Mouse (Mus musculus): ENCODE measurements around the gene Ltb4r1. TPM values are rescaled to one million over a fixed set of nuclear protein-coding genes. Genes with fewer than 3 reads are reported as not detected.
"Not testable (repeated sequence)": the region's sequence is repeated elsewhere in the genome, so short reads cannot be mapped to it uniquely, and the experiment has no call there.

Ltb4r1 gene
- polyA plus RNA-seq, 1 experiment from 2014 or later = 16.4 TPM

DNA sequence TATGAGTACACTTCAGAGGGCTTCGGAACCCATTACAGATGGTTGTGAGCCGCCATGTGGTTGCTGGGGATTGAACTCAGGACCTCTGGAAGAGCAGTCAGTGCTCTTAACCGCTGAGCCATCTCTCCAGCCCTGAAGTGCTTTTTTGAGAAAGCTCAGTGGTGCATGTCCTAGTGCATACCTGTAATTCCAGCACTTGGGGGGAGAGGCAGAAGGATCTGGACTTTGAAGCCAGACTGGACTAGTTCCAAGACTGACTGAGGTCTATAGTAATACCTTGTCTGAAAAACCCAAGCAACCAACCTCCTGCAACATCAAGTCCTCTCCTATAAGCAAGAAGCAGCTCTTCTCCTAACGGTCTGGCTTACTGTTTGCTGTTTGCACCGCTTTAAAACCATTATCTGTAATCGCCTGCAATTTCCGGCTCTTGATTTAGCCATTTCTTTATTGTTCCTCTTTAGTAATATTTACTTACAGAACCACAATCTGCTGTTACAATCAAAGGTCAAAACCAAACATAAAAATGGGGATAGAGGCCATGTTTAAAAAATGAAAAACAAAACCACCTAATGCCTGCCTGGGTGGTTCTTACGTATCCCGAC is 28.6 kb upstream of the Ltb4r1 start:
- H3K9ac ChIP-seq (ENCODE audit: low read depth, low read length) = no peak overlapping the region
- ATAC-seq (ENCODE audit: low read depth) = no peak
- no peak overlapping the region for H3K4me2 ChIP-seq (ENCODE audit: low read depth, low read length)
- H3K27me3 ChIP-seq (ENCODE audit: control insufficient read depth, insufficient read depth, low read depth, low read length) = no peaks in the 10 kb centered on the region; the same call in 1 of the 2 replicates
- no peak overlapping the region for H3K27ac ChIP-seq (ENCODE audit: low read length)
- no peak overlapping the region for H3K4me3 ChIP-seq (ENCODE audit: low read depth, low read length)
- no peaks in the 10 kb centered on the region for H3K4me1 ChIP-seq (ENCODE audit: control insufficient read depth, low read depth, low read length)
- 0 out of 2 replicates have a peak, but pooled peaks cover 3% of the 10 kb centered on the region for H3K36me3 ChIP-seq (ENCODE audit: control insufficient read depth, insufficient read depth)
- 68% methylated on average over 9 of the region's 9 CpGs for WGBS (ENCODE audit: insufficient replicate concordance)
- no peaks in the 10 kb centered on the region for H3K9me3 ChIP-seq (replicated peaks; ENCODE audit: control insufficient read depth, low read length)

DNA sequence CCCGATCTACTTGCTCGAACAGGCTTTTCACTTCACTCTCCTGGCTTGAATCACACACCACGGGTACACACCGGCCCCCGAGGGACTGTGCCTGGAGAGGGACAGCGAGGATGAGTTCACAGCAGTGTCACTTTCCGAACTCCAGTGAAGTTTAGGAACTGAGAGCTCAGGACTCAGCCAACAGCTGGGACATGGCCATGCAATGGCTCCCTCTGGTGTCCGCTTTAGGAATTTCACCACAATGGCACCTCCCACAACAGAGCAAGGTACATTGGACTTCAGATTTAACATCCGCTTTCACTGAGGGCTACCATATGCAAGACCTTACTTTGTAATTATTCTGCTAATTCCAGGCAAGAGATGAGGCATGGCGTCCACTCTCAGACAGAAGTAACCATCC is 22.1 kb upstream of the Ltb4r1 start:
- Histone ChIP-seq H3K9ac (ENCODE audit: low read depth, low read length) (no peak overlapping the region), H3K27me3 (ENCODE audit: control insufficient read depth, insufficient read depth, low read depth, low read length) (no peaks in the 10 kb centered on the region), H3K4me2 (ENCODE audit: low read depth, low read length) (no peak overlapping the region), H3K4me3 (ENCODE audit: low read depth, low read length) (no peak overlapping the region), H3K9me3 (replicated peaks; ENCODE audit: control insufficient read depth, low read length) (no peaks in the 10 kb centered on the region), H3K4me1 (ENCODE audit: control insufficient read depth, low read depth, low read length) (peaks cover 31% of the 10 kb centered on the region), H3K36me3 (ENCODE audit: control insufficient read depth, insufficient read depth) (0 out of 2 replicates have a peak, but pooled peaks cover 3% of the 10 kb centered on the region), H3K27ac (ENCODE audit: low read length) (no peak overlapping the region)
- 20% methylated on average over 10 of the region's 10 CpGs for WGBS (ENCODE audit: insufficient replicate concordance)
- ATAC-seq (ENCODE audit: low read depth) = peak; percentile 36

DNA sequence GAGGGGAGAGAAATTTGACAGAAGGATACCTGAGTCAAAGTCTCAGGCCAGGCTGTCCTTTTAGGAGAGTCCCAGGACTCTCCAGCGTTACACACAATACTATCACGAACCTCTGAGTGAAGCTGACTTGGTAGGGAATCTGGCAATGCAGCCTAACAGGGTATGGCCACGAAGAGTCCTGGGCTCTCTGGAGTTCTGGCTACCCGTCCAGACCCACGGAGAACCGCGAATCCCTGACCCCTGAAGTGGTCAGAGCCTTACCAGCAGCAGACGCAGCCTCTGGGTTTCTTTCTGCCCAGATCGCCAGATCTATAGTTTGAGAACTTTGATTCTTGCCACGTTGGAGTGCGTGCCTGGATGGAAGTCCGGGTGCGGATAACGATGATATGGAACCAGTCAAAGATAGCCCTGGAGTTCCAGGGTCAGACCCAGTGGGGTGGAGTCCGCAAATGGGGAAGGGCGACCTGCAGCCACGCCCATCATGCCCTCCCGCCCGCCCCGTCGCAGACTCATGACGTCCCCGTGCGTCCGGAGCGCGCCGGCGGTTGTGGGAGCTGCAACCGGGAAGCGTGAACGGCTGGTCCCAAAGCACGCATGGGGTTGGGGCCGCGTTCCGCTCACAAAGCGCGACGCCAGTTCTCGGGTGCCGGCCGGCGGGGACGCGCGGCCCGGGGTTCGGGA is 20.4 kb upstream of the Ltb4r1 start, which contains the start of the genes Dhrs1 and Nop9:
Dhrs1 (minus strand) TSS at position 511 of the 681 bp plus-strand sequence.
Nop9 (plus strand) TSS at position 514 of the 681 bp plus-strand sequence.
- peak; percentile 94 for ATAC-seq (ENCODE audit: low read depth)
- H3K9me3 ChIP-seq (replicated peaks; ENCODE audit: control insufficient read depth, low read length) = no peaks in the 10 kb centered on the region
- WGBS (ENCODE audit: insufficient replicate concordance) = 1% methylated on average over 48 of the region's 48 CpGs
- no peaks in the 10 kb centered on the region for H3K27me3 ChIP-seq (ENCODE audit: control insufficient read depth, insufficient read depth, low read depth, low read length)
- peaks cover 8% of the 10 kb centered on the region for H3K36me3 ChIP-seq (ENCODE audit: control insufficient read depth, insufficient read depth)
- H3K4me2 ChIP-seq (ENCODE audit: low read depth, low read length) = peak within 1 kb of the TSS; percentile 87
- peak within 1 kb of the TSS; percentile 57 for H3K27ac ChIP-seq (ENCODE audit: low read length)
- H3K9ac ChIP-seq (ENCODE audit: low read depth, low read length) = peak within 1 kb of the TSS; percentile 83
- peaks cover 31% of the 10 kb centered on the region for H3K4me1 ChIP-seq (ENCODE audit: control insufficient read depth, low read depth, low read length)
- H3K4me3 ChIP-seq (ENCODE audit: low read depth, low read length) = peak within 1 kb of the TSS; percentile 87

DNA sequence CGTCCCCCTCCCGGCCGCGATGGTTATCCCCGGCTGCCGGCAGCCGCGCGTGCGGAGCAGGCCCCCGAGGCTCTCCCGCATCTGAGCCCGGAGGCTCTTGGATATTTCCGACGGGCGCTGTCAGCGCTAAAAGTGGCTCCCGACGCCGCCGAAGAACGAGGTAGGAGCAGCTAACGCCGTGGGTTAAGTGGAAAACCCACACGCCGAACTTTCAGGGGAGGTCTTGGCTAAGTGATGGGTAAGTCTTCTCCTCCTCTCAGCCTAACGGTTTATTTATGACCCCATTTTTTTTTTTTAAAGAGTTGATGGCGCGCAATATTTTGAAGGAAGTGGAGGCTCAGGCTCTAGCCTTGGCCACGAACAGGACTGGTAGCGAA is 19.9 kb upstream of the Ltb4r1 start:
- peak overlapping the region; percentile 87 for H3K4me2 ChIP-seq (ENCODE audit: low read depth, low read length)
- peak overlapping the region; percentile 83 for H3K9ac ChIP-seq (ENCODE audit: low read depth, low read length)
- peaks cover 8% of the 10 kb centered on the region for H3K36me3 ChIP-seq (ENCODE audit: control insufficient read depth, insufficient read depth)
- peak overlapping the region; percentile 87 for H3K4me3 ChIP-seq (ENCODE audit: low read depth, low read length)
- peak overlapping the region; percentile 57; the same call in 1 of the 2 replicates for H3K27ac ChIP-seq (ENCODE audit: low read length)
- under 1% methylated on average over 31 of the region's 31 CpGs for WGBS (ENCODE audit: insufficient replicate concordance)
- ATAC-seq (ENCODE audit: low read depth) = no peak
- H3K4me1 ChIP-seq (ENCODE audit: control insufficient read depth, low read depth, low read length) = peaks cover 31% of the 10 kb centered on the region
- no peaks in the 10 kb centered on the region for H3K9me3 ChIP-seq (replicated peaks; ENCODE audit: control insufficient read depth, low read length)
- H3K27me3 ChIP-seq (ENCODE audit: control insufficient read depth, insufficient read depth, low read depth, low read length) = no peaks in the 10 kb centered on the region

DNA sequence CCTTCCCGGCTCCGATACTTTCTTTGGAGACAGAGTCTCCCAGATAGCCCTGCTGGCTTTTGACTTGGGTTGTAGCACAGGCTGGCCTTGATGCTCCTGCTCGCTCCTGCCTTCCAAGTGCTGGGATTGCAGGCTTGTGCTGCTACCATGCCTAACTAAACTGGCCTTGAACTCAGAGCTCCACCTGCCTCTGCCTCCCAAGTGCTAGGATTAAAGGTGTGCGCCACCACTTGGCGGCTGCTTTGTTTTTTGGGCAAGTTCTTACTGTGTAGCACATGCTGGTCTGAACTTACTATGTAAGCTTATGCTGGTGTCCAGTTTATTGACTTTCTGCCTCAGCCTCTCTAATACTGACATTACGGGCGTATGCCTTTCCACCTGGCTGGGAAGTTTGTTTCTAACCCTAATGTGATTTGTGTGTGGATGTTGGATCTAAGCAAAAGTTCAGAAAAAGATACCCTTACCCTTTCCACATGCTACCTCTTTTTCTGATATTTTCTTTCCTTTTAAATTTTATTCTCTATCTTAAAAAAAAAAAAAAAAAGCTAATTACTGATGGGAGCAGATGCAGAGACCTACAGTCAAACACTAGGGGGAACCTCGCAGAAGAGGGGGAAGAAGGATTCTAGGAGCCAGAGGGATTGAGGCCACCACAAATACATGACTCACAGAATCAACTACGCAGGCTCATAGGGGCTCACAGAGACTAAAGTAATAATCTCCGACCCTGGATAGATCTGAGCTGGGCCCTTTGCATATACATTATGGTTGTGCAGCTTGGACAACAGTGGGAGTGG is 18.5 kb upstream of the Ltb4r1 start:
- Histone ChIP-seq H3K27ac (ENCODE audit: low read length) (no peak overlapping the region), H3K36me3 (ENCODE audit: control insufficient read depth, insufficient read depth) (peaks cover 13% of the 10 kb centered on the region), H3K4me3 (ENCODE audit: low read depth, low read length) (peak overlapping the region; percentile 87), H3K4me1 (ENCODE audit: control insufficient read depth, low read depth, low read length) (peaks cover 31% of the 10 kb centered on the region), H3K4me2 (ENCODE audit: low read depth, low read length) (peak overlapping the region; percentile 87), H3K27me3 (ENCODE audit: control insufficient read depth, insufficient read depth, low read depth, low read length) (no peaks in the 10 kb centered on the region), H3K9ac (ENCODE audit: low read depth, low read length) (peak overlapping the region; percentile 13; the same call in 1 of the 2 replicates), H3K9me3 (replicated peaks; ENCODE audit: control insufficient read depth, low read length) (no peaks in the 10 kb centered on the region)
- WGBS (ENCODE audit: insufficient replicate concordance) = 67% methylated on average over 10 of the region's 10 CpGs
- ATAC-seq (ENCODE audit: low read depth) = no peak

DNA sequence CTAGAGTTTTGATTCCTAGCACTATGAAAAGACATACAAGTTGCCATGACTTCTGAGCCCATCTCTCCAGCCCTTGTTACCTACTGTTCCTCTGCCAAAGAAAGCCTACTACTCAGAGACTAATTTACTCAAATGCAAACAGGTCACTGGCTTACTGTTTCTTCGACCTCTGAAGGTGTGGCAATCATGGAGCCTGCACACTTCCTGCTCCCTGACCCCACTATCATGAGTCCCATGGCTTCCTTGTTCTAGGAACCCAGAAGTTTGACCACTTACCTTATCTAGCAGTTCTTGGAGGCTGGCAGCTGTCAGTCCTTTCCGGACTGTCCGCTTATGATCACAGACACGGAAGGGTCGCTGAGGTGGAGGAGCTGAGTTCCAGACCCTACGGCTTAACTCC is 8.2 kb upstream of the Ltb4r1 start:
- 18% methylated on average over 6 of the region's 6 CpGs for WGBS (ENCODE audit: insufficient replicate concordance)
- H3K4me2 ChIP-seq (ENCODE audit: low read depth, low read length) = peak overlapping the region; percentile 33
- H3K9me3 ChIP-seq (replicated peaks; ENCODE audit: control insufficient read depth, low read length) = no peaks in the 10 kb centered on the region
- H3K9ac ChIP-seq (ENCODE audit: low read depth, low read length) = peak overlapping the region; percentile 33; the same call in 1 of the 2 replicates
- H3K36me3 ChIP-seq (ENCODE audit: control insufficient read depth, insufficient read depth) = peaks cover 27% of the 10 kb centered on the region
- peak overlapping the region; percentile 48 for H3K4me3 ChIP-seq (ENCODE audit: low read depth, low read length)
- H3K4me1 ChIP-seq (ENCODE audit: control insufficient read depth, low read depth, low read length) = peaks cover 14% of the 10 kb centered on the region
- peak overlapping the region; percentile 84 for H3K27ac ChIP-seq (ENCODE audit: low read length)
- peaks cover 18% of the 10 kb centered on the region for H3K27me3 ChIP-seq (ENCODE audit: control insufficient read depth, insufficient read depth, low read depth, low read length)
- ATAC-seq (ENCODE audit: low read depth) = no peak

DNA sequence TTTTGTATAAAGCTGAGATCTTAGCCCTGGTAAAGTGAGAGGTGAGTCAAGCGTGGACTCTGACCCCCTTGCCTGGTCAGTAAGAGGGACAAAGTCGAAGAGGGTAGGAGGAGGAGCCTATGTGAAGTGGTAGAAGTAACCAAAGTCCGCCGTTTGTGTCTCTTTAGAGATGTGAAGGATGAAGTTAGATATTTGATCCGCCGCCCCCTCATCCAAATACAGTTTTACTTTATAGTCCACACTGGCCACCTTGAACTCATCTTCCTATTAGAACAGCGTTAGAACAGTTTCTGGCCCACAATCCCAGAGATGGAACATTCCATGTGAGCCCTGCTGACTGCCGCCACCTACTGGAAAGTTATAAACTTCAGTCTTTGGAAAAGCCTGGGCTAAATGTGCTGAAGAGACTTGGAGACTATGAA is 7.4 kb upstream of the Ltb4r1 start, which contains the start of gene Cideb:
Cideb (minus strand) TSS at position 96 of the 422 bp plus-strand sequence.
- H3K9me3 ChIP-seq (replicated peaks; ENCODE audit: control insufficient read depth, low read length) = no peaks in the 10 kb centered on the region
- peaks cover 19% of the 10 kb centered on the region for H3K36me3 ChIP-seq (ENCODE audit: control insufficient read depth, insufficient read depth)
- peak within 1 kb of the TSS; percentile 33 for H3K4me2 ChIP-seq (ENCODE audit: low read depth, low read length)
- 15% methylated on average over 8 of the region's 8 CpGs for WGBS (ENCODE audit: insufficient replicate concordance)
- ATAC-seq (ENCODE audit: low read depth) = peak; percentile 70
- H3K9ac ChIP-seq (ENCODE audit: low read depth, low read length) = peak within 1 kb of the TSS; percentile 33; the same call in 1 of the 2 replicates
- H3K27me3 ChIP-seq (ENCODE audit: control insufficient read depth, insufficient read depth, low read depth, low read length) = peaks cover 24% of the 10 kb centered on the region
- H3K4me1 ChIP-seq (ENCODE audit: control insufficient read depth, low read depth, low read length) = peaks cover 18% of the 10 kb centered on the region
- peak within 1 kb of the TSS; percentile 84 for H3K27ac ChIP-seq (ENCODE audit: low read length)
- peak within 1 kb of the TSS; percentile 48 for H3K4me3 ChIP-seq (ENCODE audit: low read depth, low read length)

DNA sequence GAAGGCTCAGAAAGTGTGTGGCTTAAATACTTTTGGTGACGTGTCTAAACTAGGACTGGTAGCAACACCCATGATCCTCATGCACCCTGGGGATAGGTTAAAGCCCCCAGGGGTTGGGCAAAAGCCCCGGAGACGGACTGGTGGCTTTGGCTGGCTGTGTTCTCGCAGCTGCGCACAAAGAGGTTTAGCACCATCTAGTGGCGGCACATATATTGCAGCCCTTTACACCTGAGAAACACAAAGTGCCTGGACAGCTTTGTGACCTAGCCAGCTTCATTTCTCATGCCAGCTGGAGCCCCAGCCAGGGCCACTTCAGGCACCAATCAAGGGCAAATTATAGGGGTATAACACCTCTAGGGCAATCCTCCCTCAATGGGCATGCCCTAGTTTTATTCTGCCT is 5.6 kb upstream of the Ltb4r1 start:
- not testable (repeated sequence) for H3K36me3 ChIP-seq (ENCODE audit: control insufficient read depth, insufficient read depth); H3K27ac ChIP-seq (ENCODE audit: low read length); H3K4me3 ChIP-seq (ENCODE audit: low read depth, low read length); ATAC-seq (ENCODE audit: low read depth); H3K9ac ChIP-seq (ENCODE audit: low read depth, low read length); H3K9me3 ChIP-seq (replicated peaks; ENCODE audit: control insufficient read depth, low read length)
- Histone ChIP-seq H3K4me1 (ENCODE audit: control insufficient read depth, low read depth, low read length) (peaks cover 18% of the 10 kb centered on the region), H3K4me2 (ENCODE audit: low read depth, low read length) (peak overlapping the region; percentile 25; the same call in 1 of the 2 replicates), H3K27me3 (ENCODE audit: control insufficient read depth, insufficient read depth, low read depth, low read length) (peaks cover 30% of the 10 kb centered on the region)
- WGBS (ENCODE audit: insufficient replicate concordance) = under 1% methylated on average over 6 of the region's 6 CpGs
